Mouse (Mus musculus) B cell, adult 2 months (primary cell): ENCODE measurements around the gene Fam186a.
A peak's percentile ranks its signal among the peaks of the same experiment; 100 is the strongest.
"Not testable (repeated sequence)": the region's sequence is repeated elsewhere in the genome, so short reads cannot be mapped to it uniquely, and the experiment has no call there.

Experiments used
- DNase-seq, 2 experiments: peaks; one replicate each; pipeline ENCODE4 v3.0.0; 2022

The Fam186a gene

GRCm38 (mm10) chr15:99966961-99967360 lies at the start of gene Fam186a:
Gene Fam186a, minus strand, starts transcription at chr15:99967061.
- no peak for DNase-seq

GRCm38 (mm10) chr15:100006180-100006579 lies 39.3 kb upstream of the Fam186a start:
- DNase-seq: no peak

DNA sequence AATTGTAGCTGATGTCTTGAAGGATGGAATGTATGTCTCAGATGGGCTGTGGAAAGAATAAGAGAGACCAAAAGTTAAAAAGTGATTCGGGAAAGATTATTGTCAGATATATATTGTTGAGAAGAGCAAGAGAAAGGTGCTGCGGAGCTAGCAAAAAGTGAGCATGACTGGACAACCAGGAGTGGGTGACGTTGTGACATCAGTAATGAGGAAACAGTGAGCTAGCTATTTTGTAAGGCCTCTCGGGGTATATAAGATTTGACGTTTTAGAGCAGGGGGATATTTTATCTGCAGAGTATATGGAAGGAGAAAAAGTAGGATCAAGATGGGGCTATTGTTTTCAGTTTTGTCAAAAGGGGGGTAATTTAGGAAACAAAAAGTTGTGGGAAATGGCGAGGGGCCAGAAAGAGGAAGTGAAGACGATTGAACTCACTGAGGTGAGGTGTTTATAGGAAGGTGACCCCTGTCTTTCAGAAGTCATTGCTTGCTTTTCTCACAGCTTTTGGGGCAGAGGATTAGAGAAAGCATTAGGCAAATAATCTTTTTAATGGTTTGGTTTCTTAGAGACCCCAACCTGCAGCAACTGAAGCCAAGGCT lies 37.9 kb upstream of the Fam186a start:
- peak; percentile 26 to 40 for DNase-seq

DNA sequence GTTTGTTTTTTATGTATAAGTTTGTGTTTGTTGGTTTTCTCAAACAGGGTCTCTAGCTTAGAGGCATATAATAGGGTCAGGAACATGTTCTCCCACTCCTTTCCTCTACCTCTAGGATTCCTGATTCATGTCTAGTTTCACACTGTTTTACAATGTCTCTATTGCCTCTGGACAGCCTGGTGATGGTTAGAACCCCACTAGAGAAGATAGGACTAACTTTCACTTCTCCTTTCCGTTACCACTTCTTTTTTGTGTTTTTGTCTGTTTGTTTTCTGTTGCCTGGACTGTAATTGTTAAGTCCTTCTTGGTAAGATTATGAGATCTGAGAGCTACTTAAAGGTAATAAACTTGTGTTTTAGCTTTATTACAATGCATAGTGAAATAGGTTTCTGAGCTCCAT lies 32.5 kb upstream of the Fam186a start:
- DNase-seq: peak; percentile 17 to 34

GRCm38 (mm10) chr15:99997114-99997804 lies 30.4 kb upstream of the Fam186a start:
- no peak for DNase-seq

DNA sequence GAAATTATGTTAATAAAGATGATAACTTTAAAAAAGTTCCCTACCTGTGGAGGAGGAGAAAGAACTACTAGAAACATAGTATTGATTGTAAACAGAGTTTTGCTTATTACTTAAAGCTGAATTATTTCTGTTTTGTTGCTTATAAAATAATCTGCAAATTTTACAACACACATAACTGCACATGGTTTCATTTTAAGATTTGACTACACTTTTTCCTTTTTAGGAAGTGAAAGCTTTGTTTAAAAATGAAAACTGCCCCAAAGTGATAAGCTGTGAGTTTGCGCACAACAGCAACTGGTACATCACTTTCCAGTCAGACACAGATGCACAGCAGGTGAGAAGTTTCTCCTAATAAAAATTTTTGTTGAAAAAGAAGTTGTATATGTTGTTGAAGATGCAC lies 26.2 kb upstream of the Fam186a start:
- no peak for DNase-seq

GRCm38 (mm10) chr15:99979715-99980114 lies 12.9 kb upstream of the Fam186a start:
- no peak for DNase-seq

- no peak for DNase-seq
Observed at GRCm38 (mm10) chr15:99979266-99979665, 12.4 kb upstream of the Fam186a start.

DNA sequence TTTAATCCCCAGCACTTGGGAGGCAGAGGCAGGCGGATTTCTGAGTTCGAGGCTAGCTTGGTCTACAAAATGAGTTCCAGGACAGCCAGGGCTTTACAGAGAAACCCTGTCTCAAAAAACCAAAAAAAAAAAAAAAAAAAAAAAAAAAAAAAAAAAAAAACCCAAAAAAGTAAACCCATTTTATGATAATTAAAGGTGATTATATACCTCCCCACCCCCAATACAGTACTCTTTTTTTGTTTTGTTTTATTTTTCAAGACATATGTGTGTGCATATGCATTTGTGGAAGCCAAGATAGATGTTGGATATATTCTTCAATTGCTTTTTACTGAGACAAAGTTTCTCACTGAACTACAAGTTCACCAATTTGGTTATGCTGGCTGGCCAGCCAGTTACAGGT lies 9.3 kb upstream of the Fam186a start:
- not testable (repeated sequence) for DNase-seq

GRCm38 (mm10) chr15:99974476-99975220 lies 7.8 kb upstream of the Fam186a start:
- DNase-seq: no peak

- DNase-seq: peak; percentile 31 to 37
Observed at GRCm38 (mm10) chr15:99972989-99973911, 6.4 kb upstream of the Fam186a start.

GRCm38 (mm10) chr15:99972361-99972988 lies 5.6 kb upstream of the Fam186a start:
- DNase-seq: peak; percentile 96

DNA sequence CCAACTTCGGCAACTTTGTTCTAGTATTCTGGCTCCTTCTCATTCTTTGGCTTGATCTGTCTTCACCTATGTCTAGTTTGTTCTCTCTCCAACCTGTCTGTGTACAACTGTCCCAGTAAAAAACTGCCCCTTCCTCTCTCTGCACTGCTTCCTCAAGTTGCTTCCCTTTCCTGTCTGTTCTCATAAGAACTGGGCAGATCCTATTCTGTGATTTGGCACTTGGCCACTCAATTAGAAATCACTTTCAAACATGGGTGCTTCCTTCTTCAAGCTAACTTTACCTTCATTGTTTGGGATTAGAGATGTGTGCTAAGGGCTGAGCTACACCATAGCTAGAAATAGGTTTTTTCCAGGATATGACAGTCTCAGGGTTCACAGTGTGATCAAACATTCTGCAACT lies 3.7 kb upstream of the Fam186a start:
- no peak for DNase-seq

- DNase-seq: not testable (repeated sequence)
Observed at GRCm38 (mm10) chr15:99969765-99970164, 2.9 kb upstream of the Fam186a start, which contains the start of gene Larp4. Gene Larp4, plus strand, starts transcription at chr15:99970065.

DNA sequence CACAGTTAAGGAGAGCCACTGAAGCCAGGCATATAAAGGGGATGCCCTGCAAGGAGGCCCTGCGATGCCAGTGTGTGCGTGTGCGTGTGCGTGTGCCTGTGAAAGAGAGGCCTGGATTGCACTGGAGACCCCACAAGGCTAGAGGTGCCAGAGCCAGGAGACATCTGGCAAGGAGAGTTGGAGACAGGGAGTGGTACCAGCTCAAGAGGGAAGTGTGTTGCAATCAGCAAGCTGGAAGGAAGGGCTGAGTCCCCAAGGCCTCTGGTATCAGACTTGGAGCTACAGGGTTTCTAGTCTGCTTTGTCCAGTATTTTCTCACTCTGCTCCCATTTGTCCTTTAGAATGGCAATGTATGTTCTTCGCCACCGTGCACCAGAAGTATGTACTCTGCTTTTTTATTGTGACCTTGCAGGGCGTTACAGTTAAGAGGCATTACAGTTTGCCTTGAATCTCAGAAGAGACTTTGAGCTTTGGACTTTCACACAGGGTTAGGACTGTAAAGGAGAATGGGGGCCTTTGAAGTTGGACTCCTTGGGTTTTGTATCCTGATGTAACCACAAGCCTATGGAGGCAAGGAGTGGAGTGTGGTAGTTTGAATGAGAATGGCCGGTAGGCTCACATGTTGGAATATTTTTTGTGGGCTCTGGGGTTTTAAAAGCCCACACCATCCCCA lies 1.6 kb downstream of the Fam186a start:
- no peak for DNase-seq

- no peak for DNase-seq
Observed at GRCm38 (mm10) chr15:99955324-99955723, 11.5 kb downstream of the Fam186a start.

DNA sequence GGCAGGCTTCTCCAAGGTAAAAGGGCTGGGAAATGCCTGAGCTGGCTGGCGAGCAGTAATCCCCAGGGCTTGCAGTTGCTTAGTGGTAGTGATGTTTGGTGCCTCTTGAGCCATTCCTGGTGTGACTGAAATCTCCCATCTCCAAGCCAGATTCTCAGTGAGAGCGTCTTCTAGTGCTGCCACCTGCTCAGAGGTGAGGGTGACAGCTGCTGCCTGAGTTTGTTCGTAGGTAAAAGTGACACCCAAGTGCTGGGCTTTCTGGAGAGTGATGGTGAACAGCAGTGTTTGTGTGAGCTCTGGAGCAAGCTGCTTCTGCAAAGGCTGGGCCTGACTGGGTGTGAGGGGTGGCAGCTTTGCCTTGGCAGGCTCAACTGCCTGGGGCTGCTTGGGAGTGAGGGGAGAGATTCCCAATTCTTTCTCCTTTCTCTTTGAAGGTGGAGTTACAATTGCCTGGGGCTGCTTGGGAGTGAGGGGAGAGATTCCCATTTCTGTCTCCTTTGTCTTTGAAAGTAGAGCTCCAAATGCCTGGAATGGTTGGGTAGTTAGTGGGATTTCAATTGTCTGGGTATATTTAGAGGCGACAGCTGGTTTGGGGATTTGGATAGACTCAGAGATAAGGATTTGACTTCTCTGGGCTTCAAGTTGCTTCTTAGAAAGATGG lies 25.8 kb downstream of the Fam186a start:
- DNase-seq: no peak

DNA sequence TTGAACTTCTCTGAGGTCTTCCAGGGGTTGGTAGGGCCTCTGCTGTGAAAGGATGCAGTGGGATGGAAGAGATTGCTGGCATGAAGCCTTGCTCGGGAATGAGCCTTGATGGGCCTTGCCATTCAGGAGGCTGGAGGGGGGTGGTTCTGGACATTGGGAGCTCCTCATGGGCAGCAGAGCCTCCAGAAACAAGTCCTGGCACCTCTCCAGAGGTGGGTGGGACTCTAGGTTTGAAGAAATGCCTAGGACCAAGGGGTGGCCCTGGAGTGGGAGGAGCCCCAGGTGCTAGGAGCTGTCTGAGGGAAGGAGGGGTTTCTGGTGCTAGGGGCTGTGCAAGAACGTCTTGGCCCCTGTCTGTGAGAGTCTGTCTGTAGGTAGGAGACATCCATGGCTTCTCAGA lies 26.4 kb downstream of the Fam186a start:
- DNase-seq: no peak

GRCm38 (mm10) chr15:99937841-99938240 lies 29.0 kb downstream of the Fam186a start:
- no peak for DNase-seq

- no peak for DNase-seq
Observed at GRCm38 (mm10) chr15:99936659-99937058, 30.2 kb downstream of the Fam186a start.

GRCm38 (mm10) chr15:99934501-99934900 lies 32.4 kb downstream of the Fam186a start:
- DNase-seq: no peak
